Mouse (Mus musculus) midbrain, embryonic 10.5 days (tissue): ENCODE data around the gene Fen1. TPM values are rescaled to one million over a fixed set of nuclear protein-coding genes. Genes with fewer than 3 reads are reported as not detected.
"Not testable (repeated sequence)": the region's sequence is repeated elsewhere in the genome, so short reads cannot be mapped to it uniquely, and the experiment has no call there.

Experiments
- DNase-seq: peaks from one replicate; pipeline ENCODE4 v3.0.0-alpha.2; 2017; ENCODE audit warnings: low spot score
- H3K27ac ChIP-seq: fragments of 300-500 bp; sonication (generic); replicated peaks from 2 replicates; pipeline ENCODE4 v1.5.1; 2016; ENCODE audit warnings: mild to moderate bottlenecking
- H3K27me3 ChIP-seq: fragments of 300-500 bp; sonication (generic); 2 replicates; pipeline ENCODE4 v1.6.1; 2016; ENCODE audit warnings: low read depth, mild to moderate bottlenecking; ENCODE audit not compliant: poor library complexity, severe bottlenecking
- H3K36me3 ChIP-seq: fragments of 300-500 bp; sonication (generic); 2 replicates; pipeline ENCODE4 v1.6.1; 2016; ENCODE audit warnings: mild to moderate bottlenecking, moderate library complexity
- H3K4me1 ChIP-seq: fragments of 300-500 bp; sonication (generic); 2 replicates; pipeline ENCODE4 v1.6.1; 2016
- H3K4me3 ChIP-seq: fragments of 300-500 bp; sonication (generic); 2 replicates; pipeline ENCODE4 v1.5.1; 2016; ENCODE audit warnings: mild to moderate bottlenecking, moderate library complexity
- H3K9me3 ChIP-seq: fragments of 300-500 bp; sonication (generic); replicated peaks from 2 replicates; pipeline ENCODE4 v1.6.1; 2016; ENCODE audit warnings: mild to moderate bottlenecking
- WGBS: fragments of 180-500 bp; shearing (Covaris S2); methylation state at CpG from one replicate; pipeline ENCODE4 v1.1.7; 2016; 5-methylcytosine and 5-hydroxymethylcytosine counted together
- polyA plus RNA-seq: library from polyadenylated mRNA; unstranded; fragments of >200 nt; fragmentation: Nextera tagmentation; extraction: Ambion mirVana; gene quantifications from 2 replicates; pipeline ENCODE4 v1.2.1, GENCODE M21; 2016

Fen1 gene
- polyA plus RNA-seq, 1 experiment from 2014 or later, result 188 TPM

- Histone ChIP-seq H3K4me3 (no peak overlapping the region), H3K27ac (no peak overlapping the region)
- no peak for DNase-seq
Measured at GRCm38 (mm10) chr19:10171846-10172245, 32.1 kb downstream of the Fen1 start.

GRCm38 (mm10) chr19:10171359-10171758 is 32.6 kb downstream of the Fen1 start:
- no peaks in the 10 kb centered on the region for H3K27me3 ChIP-seq
- WGBS, result 89% methylated on average over 7 of the region's 7 CpGs
- H3K27ac ChIP-seq, result no peak overlapping the region
- H3K4me3 ChIP-seq, result no peak overlapping the region
- no peak for DNase-seq
- peaks cover 4% of the 10 kb centered on the region; the same call in 1 of the 2 replicates for H3K9me3 ChIP-seq
- peaks cover 4% of the 10 kb centered on the region; the same call in 1 of the 2 replicates for H3K4me1 ChIP-seq
- H3K36me3 ChIP-seq, result no peaks in the 10 kb centered on the region

More at GRCm38 (mm10) chr19:10171846-10172245, 32.1 kb downstream of the Fen1 start:
- peaks cover 7% of the 10 kb centered on the region for H3K4me1 ChIP-seq
- no peaks in the 10 kb centered on the region for H3K36me3 ChIP-seq
- H3K27me3 ChIP-seq, result no peaks in the 10 kb centered on the region
- H3K9me3 ChIP-seq, result peaks cover 4% of the 10 kb centered on the region; the same call in 1 of the 2 replicates

- no peak for DNase-seq
- H3K9me3 ChIP-seq, result peaks cover 4% of the 10 kb centered on the region; the same call in 1 of the 2 replicates
- H3K36me3 ChIP-seq, result no peaks in the 10 kb centered on the region
- H3K27ac ChIP-seq, result no peak overlapping the region
- 45% methylated on average over 1 of the region's 1 CpGs for WGBS
- H3K27me3 ChIP-seq, result no peaks in the 10 kb centered on the region
- peaks cover 4% of the 10 kb centered on the region; the same call in 1 of the 2 replicates for H3K4me1 ChIP-seq
- no peak overlapping the region for H3K4me3 ChIP-seq
Measured at GRCm38 (mm10) chr19:10170466-10170865, 33.5 kb downstream of the Fen1 start.

GRCm38 (mm10) chr19:10169692-10170330 is 34.2 kb downstream of the Fen1 start:
- H3K36me3 ChIP-seq, H3K4me1 ChIP-seq, H3K27ac ChIP-seq, H3K27me3 ChIP-seq, DNase-seq, H3K4me3 ChIP-seq, H3K9me3 ChIP-seq: not testable (repeated sequence)
- WGBS, result 85% methylated on average over 3 of the region's 3 CpGs

GRCm38 (mm10) chr19:10169179-10169578 is 34.8 kb downstream of the Fen1 start:
- Histone ChIP-seq H3K27me3 (no peaks in the 10 kb centered on the region), H3K9me3 (peaks cover 4% of the 10 kb centered on the region; the same call in 1 of the 2 replicates), H3K4me3 (no peak overlapping the region), H3K4me1 (peaks cover 4% of the 10 kb centered on the region; the same call in 1 of the 2 replicates), H3K27ac (no peak overlapping the region), H3K36me3 (no peaks in the 10 kb centered on the region)
- DNase-seq, result no peak

- Histone ChIP-seq H3K27me3 (no peaks in the 10 kb centered on the region), H3K4me3 (no peak overlapping the region), H3K27ac (no peak overlapping the region), H3K36me3 (no peaks in the 10 kb centered on the region), H3K4me1 (peaks cover 4% of the 10 kb centered on the region; the same call in 1 of the 2 replicates), H3K9me3 (peaks cover 4% of the 10 kb centered on the region; the same call in 1 of the 2 replicates)
- no peak for DNase-seq
- WGBS, result 91% methylated on average over 3 of the region's 3 CpGs
Measured at GRCm38 (mm10) chr19:10168441-10168840, 35.5 kb downstream of the Fen1 start.

- H3K36me3 ChIP-seq, result no peaks in the 10 kb centered on the region
- no peak overlapping the region for H3K27ac ChIP-seq
- no peak overlapping the region for H3K4me3 ChIP-seq
- no peaks in the 10 kb centered on the region for H3K27me3 ChIP-seq
- 100% methylated on average over 1 of the region's 1 CpGs for WGBS
- H3K4me1 ChIP-seq, result peaks cover 4% of the 10 kb centered on the region; the same call in 1 of the 2 replicates
- peaks cover 4% of the 10 kb centered on the region; the same call in 1 of the 2 replicates for H3K9me3 ChIP-seq
- DNase-seq, result no peak
Measured at GRCm38 (mm10) chr19:10167951-10168350, 36.0 kb downstream of the Fen1 start.

- Histone ChIP-seq H3K9me3 (peaks cover 4% of the 10 kb centered on the region; the same call in 1 of the 2 replicates), H3K36me3 (no peaks in the 10 kb centered on the region), H3K4me1 (peaks cover 4% of the 10 kb centered on the region; the same call in 1 of the 2 replicates), H3K4me3 (no peak overlapping the region), H3K27me3 (no peaks in the 10 kb centered on the region), H3K27ac (no peak overlapping the region)
- DNase-seq, result no peak
- 84% methylated on average over 4 of the region's 4 CpGs for WGBS
Measured at GRCm38 (mm10) chr19:10167112-10167511, 36.9 kb downstream of the Fen1 start.

GRCm38 (mm10) chr19:10165928-10166327 is 38.0 kb downstream of the Fen1 start:
- H3K36me3 ChIP-seq, H3K4me1 ChIP-seq, H3K27ac ChIP-seq, H3K27me3 ChIP-seq, H3K9me3 ChIP-seq, H3K4me3 ChIP-seq, DNase-seq: not testable (repeated sequence)
- 91% methylated on average over 4 of the region's 4 CpGs for WGBS

GRCm38 (mm10) chr19:10163896-10164295 is 40.1 kb downstream of the Fen1 start:
- no peaks in the 10 kb centered on the region for H3K36me3 ChIP-seq
- H3K4me3 ChIP-seq, result no peak overlapping the region
- no peaks in the 10 kb centered on the region for H3K27me3 ChIP-seq
- no peak for DNase-seq
- WGBS, result 92% methylated on average over 3 of the region's 3 CpGs
- H3K27ac ChIP-seq, result no peak overlapping the region
- H3K4me1 ChIP-seq, result no peaks in the 10 kb centered on the region
- H3K9me3 ChIP-seq, result no peaks in the 10 kb centered on the region

- no peak for DNase-seq
- WGBS, result 78% methylated on average over 2 of the region's 2 CpGs
- H3K36me3 ChIP-seq, result no peaks in the 10 kb centered on the region
- H3K4me3 ChIP-seq, result no peak overlapping the region
- 0 out of 2 replicates have a peak, but pooled peaks cover 6% of the 10 kb centered on the region for H3K9me3 ChIP-seq
- H3K27me3 ChIP-seq, result no peaks in the 10 kb centered on the region
- no peaks in the 10 kb centered on the region for H3K4me1 ChIP-seq
- no peak overlapping the region for H3K27ac ChIP-seq
Measured at GRCm38 (mm10) chr19:10157725-10158124, 46.2 kb downstream of the Fen1 start.

GRCm38 (mm10) chr19:10149189-10149588 is 54.8 kb downstream of the Fen1 start:
- WGBS, result 81% methylated on average over 3 of the region's 3 CpGs

More at GRCm38 (mm10) chr19:10149189-10149588, 54.8 kb downstream of the Fen1 start:
- H3K4me3 ChIP-seq, result no peak overlapping the region
- H3K4me1 ChIP-seq, result peaks cover 14% of the 10 kb centered on the region
- no peaks in the 10 kb centered on the region for H3K36me3 ChIP-seq
- no peak overlapping the region for H3K27ac ChIP-seq
- DNase-seq, result no peak
- H3K9me3 ChIP-seq, result 0 out of 2 replicates have a peak, but pooled peaks cover 8% of the 10 kb centered on the region
- H3K27me3 ChIP-seq, result no peaks in the 10 kb centered on the region
